ENCODE assay signal across 10 mouse cellular contexts in genomic region chrX:75046921-75047635, GRCm38 (mm10). TPM values are rescaled to one million over a fixed set of nuclear protein-coding genes. Genes with fewer than 3 reads are reported as not detected.
A peak's percentile ranks its signal among the peaks of the same experiment; 100 is the strongest.
DNase-seq lines count a peak whose midpoint lies in the region; ATAC-seq and TF ChIP-seq lines count a peak whose summit lies in the region.
"Had no signal": no experiment of that assay in that cellular context is flagged by ENCODE, and none has a peak within 500 bp of the region (broad histone marks: within the 10 kb centered on the region; RNA-seq: fewer than 3 reads in every experiment).

No protein-coding gene starts in this region.

- no peaks in the 10 kb centered on the region for H3K4me1 ChIP-seq in hindbrain, postnatal 0 days (ENCODE audit: insufficient read depth, low read length)
- no peaks in the 10 kb centered on the region for H3K4me1 ChIP-seq in hindbrain, embryonic 11.5 days (replicated peaks; ENCODE audit: control insufficient read depth, insufficient read depth, low read length)
- no peaks in the 10 kb centered on the region for H3K4me1 ChIP-seq in hindbrain, embryonic 14.5 days (replicated peaks; ENCODE audit: control insufficient read depth, insufficient read depth, low read length)

- no peak for ATAC-seq in hindbrain, postnatal 0 days
- no peak for ATAC-seq in hindbrain, embryonic 11.5 days (ENCODE audit: low FRiP score)
- no peak for ATAC-seq in activated CD4-positive, CD25-positive, alpha-beta regulatory T cell, adult 4 months
- no peak for ATAC-seq in hindbrain, embryonic 14.5 days (ENCODE audit: low FRiP score)

- H3K9me3 ChIP-seq in hindbrain, postnatal 0 days (ENCODE audit: low read length): no peaks in the 10 kb centered on the region
- H3K9me3 ChIP-seq in hindbrain, embryonic 11.5 days (ENCODE audit: control insufficient read depth, low read length): no peaks in the 10 kb centered on the region
- no peaks in the 10 kb centered on the region for H3K9me3 ChIP-seq in hindbrain, embryonic 14.5 days (ENCODE audit: control insufficient read depth, low read length)

- H3K4me3 ChIP-seq in hindbrain, postnatal 0 days (ENCODE audit: low read length): no peak overlapping the region
- H3K4me3 ChIP-seq in hindbrain, embryonic 11.5 days (ENCODE audit: low read depth, low read length): no peak overlapping the region
- no peak overlapping the region for H3K4me3 ChIP-seq in hindbrain, embryonic 14.5 days (replicated peaks; ENCODE audit: low read length)

- H3K9ac ChIP-seq in hindbrain, postnatal 0 days (replicated peaks; ENCODE audit: low read length): no peak overlapping the region
- H3K9ac ChIP-seq in hindbrain, embryonic 11.5 days (ENCODE audit: low read depth, low read length): no peak overlapping the region
- H3K9ac ChIP-seq in hindbrain, embryonic 14.5 days: no peak overlapping the region
- H3K9ac ChIP-seq: liver, embryonic 14.5 days had no signal

- 50% methylated on average over 3 of the region's 3 CpGs for WGBS in hindbrain, postnatal 0 days
- 70% methylated on average over 3 of the region's 3 CpGs for WGBS in hindbrain, embryonic 11.5 days
- 75% methylated on average over 3 of the region's 3 CpGs for WGBS in hindbrain, embryonic 14.5 days

- DNase-seq in hindbrain, postnatal 0 days (ENCODE audit: low spot score): peak; percentile 26
- DNase-seq in hindbrain, embryonic 11.5 days (ENCODE audit: low spot score): no peak
- DNase-seq in adipocyte (ENCODE audit: low spot score): peak; percentile 74
- DNase-seq in heart, adult 9 months (ENCODE audit: low spot score in 2 of 2): peak; percentile 33 to 65
- DNase-seq in kidney, postnatal 36 days: peak; percentile 52 to 69
- DNase-seq in frontal cortex, postnatal 14 days (ENCODE audit: low spot score in 2 of 2): no peak
- no peak for DNase-seq in hindbrain, embryonic 14.5 days (ENCODE audit: low spot score)
- DNase-seq: retina, postnatal 1 day had no signal

- 0 out of 2 replicates have a peak overlapping the region, but pooled peaks have one; percentile 18 for H3K4me2 ChIP-seq in hindbrain, postnatal 0 days (ENCODE audit: low read depth, low read length)
- H3K4me2 ChIP-seq in hindbrain, embryonic 11.5 days (replicated peaks; ENCODE audit: low read depth, low read length): no peak overlapping the region
- H3K4me2 ChIP-seq in hindbrain, embryonic 14.5 days (replicated peaks): no peak overlapping the region

- H3K27me3 ChIP-seq in hindbrain, postnatal 0 days (ENCODE audit: insufficient read depth, low read length): no peaks in the 10 kb centered on the region
- H3K27me3 ChIP-seq in hindbrain, embryonic 11.5 days (ENCODE audit: control insufficient read depth, insufficient read depth, low read length): no peaks in the 10 kb centered on the region
- H3K27me3 ChIP-seq in hindbrain, embryonic 14.5 days (ENCODE audit: control insufficient read depth, insufficient read depth, low read length): no peaks in the 10 kb centered on the region

- no peak for TF ChIP-seq CTCF in hindbrain, postnatal 0 days (IDR thresholded peaks at IDR 0.05; ENCODE audit: low read depth)

- H3K36me3 ChIP-seq in hindbrain, postnatal 0 days (ENCODE audit: insufficient read depth, low read length): no peaks in the 10 kb centered on the region
- no peaks in the 10 kb centered on the region for H3K36me3 ChIP-seq in hindbrain, embryonic 11.5 days (ENCODE audit: control insufficient read depth, insufficient read depth, low read length)
- H3K36me3 ChIP-seq in hindbrain, embryonic 14.5 days (replicated peaks; ENCODE audit: control insufficient read depth, insufficient read depth): no peaks in the 10 kb centered on the region

- no peak overlapping the region for H3K27ac ChIP-seq in hindbrain, postnatal 0 days
- no peak overlapping the region for H3K27ac ChIP-seq in hindbrain, embryonic 11.5 days (ENCODE audit: low read depth, low read length)
- H3K27ac ChIP-seq in hindbrain, embryonic 14.5 days: no peak overlapping the region
- H3K27ac ChIP-seq: liver, embryonic 14.5 days had no signal

RNA-seq across cellular contexts. Expression of gene Gab3, which starts 38.2 kb away (rescaled TPM):
- 2.3 and 7.9 TPM in 2 replicates for total RNA-seq in hindbrain, postnatal 0 days (2014; rRNA removed)
- 3.5 and 3.7 TPM in 2 replicates for polyA plus RNA-seq in hindbrain, postnatal 0 days (2015; fragmentation: Nextera tagmentation; extraction: Ambion mirVana)
- 0.81 and 1.5 TPM in 2 replicates for polyA plus RNA-seq in hindbrain, embryonic 11.5 days (2014; fragmentation: Nextera tagmentation; extraction: Ambion mirVana)
- 10 to 100 TPM; 14.8 to 15.7 TPM for polyA plus RNA-seq in activated CD4-positive, CD25-positive, alpha-beta regulatory T cell, adult 4 months (2017; shearing (Covaris generic))
- polyA plus RNA-seq in hindbrain, embryonic 14.5 days (2014; fragmentation: Nextera tagmentation; extraction: Ambion mirVana): 2.4 TPM in 2 replicates

RNA-seq across cellular contexts. Expression of gene Dkc1, which starts 48.6 kb away (rescaled TPM):
- total RNA-seq in hindbrain, postnatal 0 days (2014; rRNA removed): 9.2 and 11.2 TPM in 2 replicates
- polyA plus RNA-seq in hindbrain, postnatal 0 days (2015; fragmentation: Nextera tagmentation; extraction: Ambion mirVana): 56.6 and 63.7 TPM in 2 replicates
- polyA plus RNA-seq in hindbrain, embryonic 11.5 days (2014; fragmentation: Nextera tagmentation; extraction: Ambion mirVana): 117 and 123 TPM in 2 replicates
- 100 to 1,000 TPM; 118 to 126 TPM for polyA plus RNA-seq in activated CD4-positive, CD25-positive, alpha-beta regulatory T cell, adult 4 months (2017; shearing (Covaris generic))
- 51.0 and 54.2 TPM in 2 replicates for polyA plus RNA-seq in hindbrain, embryonic 14.5 days (2014; fragmentation: Nextera tagmentation; extraction: Ambion mirVana)

Comparison
In these comparisons a context has a peak if more than half of its experiments do, and no peak if none do; other contexts are left out.
1. DNase-seq: peak in hindbrain, postnatal 0 days (single experiment), adipocyte (single experiment), heart, adult 9 months (2 of 2) and kidney, postnatal 36 days (2 of 2); none in hindbrain, embryonic 11.5 days (single experiment), frontal cortex, postnatal 14 days (0 of 2) and hindbrain, embryonic 14.5 days (single experiment).